Mouse (Mus musculus): ENCODE data around the gene Pdxdc1. TPM values are rescaled to one million over a fixed set of nuclear protein-coding genes. Genes with fewer than 3 reads are reported as not detected.

Gene Pdxdc1
- polyA plus RNA-seq, 1 experiment from 2014 or later, result 88.5 TPM

DNA sequence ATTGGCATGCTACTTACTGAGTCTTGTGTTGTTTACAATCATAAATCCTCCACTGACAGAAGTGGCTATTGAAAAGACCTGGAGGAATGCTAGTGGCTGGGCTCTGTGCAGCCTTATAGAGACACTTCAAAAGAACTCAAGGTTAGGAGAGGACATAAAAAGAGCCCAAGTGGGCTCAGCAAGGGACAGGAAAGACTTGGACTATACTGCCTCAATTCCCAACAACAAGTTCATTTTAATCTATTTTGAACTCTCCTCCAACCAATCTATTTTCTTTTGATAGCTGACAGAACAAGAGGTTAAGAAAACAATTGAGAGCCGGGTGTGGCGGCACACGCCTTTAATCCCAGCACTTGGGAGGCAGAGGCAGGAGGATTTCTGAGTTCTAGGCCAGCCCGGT is 49.0 kb downstream of the Pdxdc1 start:
- no peak overlapping the region for H3K4me3 ChIP-seq (ENCODE audit: low read length)
- no peak overlapping the region for H3K27ac ChIP-seq (ENCODE audit: low read length)
- 95% methylated on average over 4 of the region's 4 CpGs for WGBS
- no peaks in the 10 kb centered on the region for H3K27me3 ChIP-seq (ENCODE audit: insufficient read depth, low read length)
- no peak overlapping the region for H3K9ac ChIP-seq (replicated peaks; ENCODE audit: low read length)
- no peak overlapping the region for H3K4me2 ChIP-seq (replicated peaks; ENCODE audit: low read depth, low read length)
- H3K4me1 ChIP-seq (ENCODE audit: insufficient read depth, low read length), result no peaks in the 10 kb centered on the region
- H3K36me3 ChIP-seq (ENCODE audit: insufficient read depth, low read length), result peaks cover 33% of the 10 kb centered on the region
- no peak for ATAC-seq (ENCODE audit: low FRiP score, low TSS enrichment)
- H3K9me3 ChIP-seq (ENCODE audit: low read length), result no peaks in the 10 kb centered on the region

DNA sequence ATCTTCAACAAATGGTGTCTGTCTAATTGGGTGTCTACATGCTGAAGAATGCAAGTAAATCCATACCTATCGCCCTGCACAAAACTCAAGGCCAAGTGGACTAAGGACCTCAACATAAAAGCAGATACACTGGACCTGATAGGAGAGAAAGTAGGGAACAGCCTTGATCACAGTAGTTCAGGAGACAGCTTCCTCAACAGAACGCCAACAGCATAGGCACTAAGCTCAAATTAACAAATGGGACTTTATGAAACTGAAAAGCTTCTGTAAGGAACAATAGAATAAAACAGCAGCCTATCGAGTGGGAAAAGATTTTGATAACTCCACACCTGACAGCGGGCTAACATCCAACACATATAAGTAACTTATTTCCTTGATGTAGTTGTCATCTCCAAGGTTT is 51.5 kb downstream of the Pdxdc1 start:
- Histone ChIP-seq H3K4me3 (ENCODE audit: low read length) (no peak overlapping the region), H3K4me2 (replicated peaks; ENCODE audit: low read depth, low read length) (no peak overlapping the region), H3K27me3 (ENCODE audit: insufficient read depth, low read length) (no peaks in the 10 kb centered on the region), H3K36me3 (ENCODE audit: insufficient read depth, low read length) (peaks cover 27% of the 10 kb centered on the region), H3K27ac (ENCODE audit: low read length) (no peak overlapping the region), H3K4me1 (ENCODE audit: insufficient read depth, low read length) (no peaks in the 10 kb centered on the region), H3K9ac (replicated peaks; ENCODE audit: low read length) (no peak overlapping the region), H3K9me3 (ENCODE audit: low read length) (no peaks in the 10 kb centered on the region)
- ATAC-seq (ENCODE audit: low FRiP score, low TSS enrichment), result no peak
- 94% methylated on average over 4 of the region's 4 CpGs for WGBS

DNA sequence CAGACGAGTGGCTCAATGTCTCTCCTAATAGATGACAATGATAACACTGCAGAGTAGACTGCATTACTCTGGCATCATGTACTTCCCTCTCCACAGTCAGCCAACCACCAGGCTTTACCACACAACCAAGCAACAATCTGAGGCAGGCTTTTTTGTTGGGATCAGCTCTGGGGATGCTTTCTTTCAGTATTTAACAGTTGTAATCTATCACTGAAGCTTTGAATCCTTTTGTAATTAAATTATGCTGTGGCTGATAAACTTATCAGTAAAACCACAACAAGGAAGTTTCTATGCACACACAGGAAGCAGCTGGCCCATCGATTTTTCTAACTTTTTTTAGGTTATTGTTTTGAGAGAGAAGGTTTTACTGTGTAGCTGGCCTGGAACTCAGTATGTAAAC is 54.6 kb downstream of the Pdxdc1 start:
- Histone ChIP-seq H3K27me3 (ENCODE audit: insufficient read depth, low read length) (no peaks in the 10 kb centered on the region), H3K36me3 (ENCODE audit: insufficient read depth, low read length) (peaks cover 38% of the 10 kb centered on the region), H3K27ac (ENCODE audit: low read length) (no peak overlapping the region), H3K4me1 (ENCODE audit: insufficient read depth, low read length) (no peaks in the 10 kb centered on the region), H3K4me2 (replicated peaks; ENCODE audit: low read depth, low read length) (no peak overlapping the region), H3K9ac (replicated peaks; ENCODE audit: low read length) (no peak overlapping the region), H3K4me3 (ENCODE audit: low read length) (no peak overlapping the region), H3K9me3 (ENCODE audit: low read length) (no peaks in the 10 kb centered on the region)
- no peak for ATAC-seq (ENCODE audit: low FRiP score, low TSS enrichment)
- 72% methylated on average over 2 of the region's 2 CpGs for WGBS

- Histone ChIP-seq H3K36me3 (ENCODE audit: insufficient read depth, low read length) (peaks cover 38% of the 10 kb centered on the region), H3K9me3 (ENCODE audit: low read length) (no peaks in the 10 kb centered on the region), H3K27me3 (ENCODE audit: insufficient read depth, low read length) (no peaks in the 10 kb centered on the region), H3K4me1 (ENCODE audit: insufficient read depth, low read length) (no peaks in the 10 kb centered on the region), H3K27ac (ENCODE audit: low read length) (no peak overlapping the region), H3K4me3 (ENCODE audit: low read length) (no peak overlapping the region), H3K9ac (replicated peaks; ENCODE audit: low read length) (no peak overlapping the region), H3K4me2 (replicated peaks; ENCODE audit: low read depth, low read length) (no peak overlapping the region)
- 95% methylated on average over 1 of the region's 1 CpGs for WGBS
- ATAC-seq (ENCODE audit: low FRiP score, low TSS enrichment), result no peak
These were observed 56.3 kb downstream of the Pdxdc1 start for GRCm38 (mm10) chr16:13846675-13847074.

DNA sequence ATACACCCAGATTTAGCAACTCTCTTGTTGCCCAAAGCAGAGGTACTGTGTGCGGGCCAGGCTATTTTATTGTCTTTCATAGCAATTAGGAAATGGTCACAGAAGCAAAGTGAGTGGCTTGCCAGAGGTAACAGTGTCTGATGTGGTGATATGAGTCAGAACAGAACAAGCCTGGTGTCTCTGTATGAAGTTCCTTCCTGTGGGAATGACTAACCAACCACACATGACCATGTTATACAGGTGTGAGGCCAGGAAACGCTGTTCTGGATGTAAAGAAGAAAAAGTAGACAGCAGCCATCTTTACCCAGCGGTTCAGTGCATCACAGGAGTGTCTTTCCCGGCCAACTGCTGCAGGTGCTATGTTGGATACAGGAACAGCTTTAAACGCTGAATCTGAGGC is 57.9 kb downstream of the Pdxdc1 start:
- H3K9ac ChIP-seq (replicated peaks; ENCODE audit: low read length), result no peak overlapping the region
- no peak overlapping the region for H3K4me2 ChIP-seq (replicated peaks; ENCODE audit: low read depth, low read length)
- no peak overlapping the region for H3K4me3 ChIP-seq (ENCODE audit: low read length)
- H3K36me3 ChIP-seq (ENCODE audit: insufficient read depth, low read length), result peaks cover 52% of the 10 kb centered on the region
- H3K4me1 ChIP-seq (ENCODE audit: insufficient read depth, low read length), result no peaks in the 10 kb centered on the region
- WGBS, result 94% methylated on average over 5 of the region's 5 CpGs
- ATAC-seq (ENCODE audit: low FRiP score, low TSS enrichment), result no peak
- no peaks in the 10 kb centered on the region for H3K27me3 ChIP-seq (ENCODE audit: insufficient read depth, low read length)
- no peaks in the 10 kb centered on the region for H3K9me3 ChIP-seq (ENCODE audit: low read length)
- H3K27ac ChIP-seq (ENCODE audit: low read length), result no peak overlapping the region

GRCm38 (mm10) chr16:13840956-13841355 is 62.0 kb downstream of the Pdxdc1 start:
- ATAC-seq (ENCODE audit: low FRiP score, low TSS enrichment), result no peak
- 97% methylated on average over 3 of the region's 3 CpGs for WGBS

GRCm38 (mm10) chr16:13840056-13840455 is 62.9 kb downstream of the Pdxdc1 start:
- ATAC-seq (ENCODE audit: low FRiP score, low TSS enrichment), result no peak
- Histone ChIP-seq H3K9ac (replicated peaks; ENCODE audit: low read length) (no peak overlapping the region), H3K9me3 (ENCODE audit: low read length) (no peaks in the 10 kb centered on the region), H3K27ac (ENCODE audit: low read length) (no peak overlapping the region), H3K36me3 (ENCODE audit: insufficient read depth, low read length) (peaks cover 78% of the 10 kb centered on the region), H3K4me1 (ENCODE audit: insufficient read depth, low read length) (no peaks in the 10 kb centered on the region), H3K27me3 (ENCODE audit: insufficient read depth, low read length) (no peaks in the 10 kb centered on the region), H3K4me3 (ENCODE audit: low read length) (no peak overlapping the region), H3K4me2 (replicated peaks; ENCODE audit: low read depth, low read length) (no peak overlapping the region)
- WGBS, result 89% methylated on average over 7 of the region's 7 CpGs

More at GRCm38 (mm10) chr16:13840956-13841355, 62.0 kb downstream of the Pdxdc1 start:
- H3K4me3 ChIP-seq (ENCODE audit: low read length), result no peak overlapping the region
- H3K27me3 ChIP-seq (ENCODE audit: insufficient read depth, low read length), result no peaks in the 10 kb centered on the region
- no peak overlapping the region for H3K4me2 ChIP-seq (replicated peaks; ENCODE audit: low read depth, low read length)
- H3K27ac ChIP-seq (ENCODE audit: low read length), result no peak overlapping the region
- peaks cover 79% of the 10 kb centered on the region for H3K36me3 ChIP-seq (ENCODE audit: insufficient read depth, low read length)
- no peaks in the 10 kb centered on the region for H3K4me1 ChIP-seq (ENCODE audit: insufficient read depth, low read length)
- no peak overlapping the region for H3K9ac ChIP-seq (replicated peaks; ENCODE audit: low read length)
- H3K9me3 ChIP-seq (ENCODE audit: low read length), result no peaks in the 10 kb centered on the region

DNA sequence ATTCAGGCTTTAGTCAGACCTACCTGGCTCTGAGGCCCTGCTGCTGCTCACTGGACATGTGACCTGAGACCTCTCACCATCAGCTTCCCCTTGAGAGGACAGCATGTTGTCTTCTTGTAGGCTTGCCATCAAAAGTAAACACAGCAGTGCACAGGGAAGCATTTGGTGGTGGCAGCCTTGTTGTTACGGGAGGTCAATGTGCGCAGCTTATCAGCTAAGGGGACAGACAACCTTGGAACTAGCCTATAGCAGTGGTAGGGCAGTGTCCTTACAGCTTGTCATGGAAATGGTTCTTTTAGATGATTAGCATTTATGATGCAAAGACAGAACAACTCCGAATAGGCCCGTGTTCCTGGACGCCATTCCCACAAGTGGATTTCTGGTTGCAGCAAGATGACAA is 68.5 kb downstream of the Pdxdc1 start:
- Histone ChIP-seq H3K27ac (ENCODE audit: low read length) (no peak overlapping the region), H3K4me2 (replicated peaks; ENCODE audit: low read depth, low read length) (no peak overlapping the region), H3K9ac (replicated peaks; ENCODE audit: low read length) (no peak overlapping the region), H3K4me1 (ENCODE audit: insufficient read depth, low read length) (no peaks in the 10 kb centered on the region), H3K9me3 (ENCODE audit: low read length) (no peaks in the 10 kb centered on the region), H3K36me3 (ENCODE audit: insufficient read depth, low read length) (peaks cover 89% of the 10 kb centered on the region), H3K27me3 (ENCODE audit: insufficient read depth, low read length) (no peaks in the 10 kb centered on the region), H3K4me3 (ENCODE audit: low read length) (no peak overlapping the region)
- ATAC-seq (ENCODE audit: low FRiP score, low TSS enrichment), result no peak
- WGBS, result 96% methylated on average over 5 of the region's 5 CpGs

- no peak overlapping the region for H3K27ac ChIP-seq (ENCODE audit: low read length)
- H3K36me3 ChIP-seq (ENCODE audit: insufficient read depth, low read length), result peaks cover 86% of the 10 kb centered on the region
- no peak for ATAC-seq (ENCODE audit: low FRiP score, low TSS enrichment)
- no peaks in the 10 kb centered on the region for H3K4me1 ChIP-seq (ENCODE audit: insufficient read depth, low read length)
- H3K4me3 ChIP-seq (ENCODE audit: low read length), result no peak overlapping the region
- 80% methylated on average over 5 of the region's 5 CpGs for WGBS
- no peaks in the 10 kb centered on the region for H3K27me3 ChIP-seq (ENCODE audit: insufficient read depth, low read length)
- no peaks in the 10 kb centered on the region for H3K9me3 ChIP-seq (ENCODE audit: low read length)
- H3K4me2 ChIP-seq (replicated peaks; ENCODE audit: low read depth, low read length), result no peak overlapping the region
- no peak overlapping the region for H3K9ac ChIP-seq (replicated peaks; ENCODE audit: low read length)
These were observed 71.3 kb downstream of the Pdxdc1 start for GRCm38 (mm10) chr16:13831606-13832005.

DNA sequence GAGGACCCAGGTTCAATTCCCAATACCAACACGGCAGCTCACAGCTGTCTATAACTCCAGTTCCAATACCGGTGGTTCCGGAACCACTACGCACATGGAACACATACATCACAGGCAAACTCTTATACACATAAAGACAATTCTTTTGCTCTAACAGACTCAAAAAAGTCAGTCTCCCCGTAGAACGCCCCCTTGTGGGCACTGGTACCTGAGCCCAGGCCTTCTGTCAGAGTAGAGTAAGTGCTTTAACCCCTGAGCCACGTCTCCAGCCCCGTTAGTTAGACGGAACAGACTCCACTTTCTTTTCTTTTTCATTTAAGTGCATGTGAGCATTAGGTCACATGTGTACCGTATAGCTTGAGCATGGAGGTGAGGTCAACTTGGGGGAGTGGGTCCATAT is 72.5 kb downstream of the Pdxdc1 start:
- WGBS, result 89% methylated on average over 10 of the region's 10 CpGs
- H3K4me1 ChIP-seq (ENCODE audit: insufficient read depth, low read length), result no peaks in the 10 kb centered on the region
- H3K4me3 ChIP-seq (ENCODE audit: low read length), result no peak overlapping the region
- H3K36me3 ChIP-seq (ENCODE audit: insufficient read depth, low read length), result peaks cover 74% of the 10 kb centered on the region
- H3K27me3 ChIP-seq (ENCODE audit: insufficient read depth, low read length), result no peaks in the 10 kb centered on the region
- H3K9me3 ChIP-seq (ENCODE audit: low read length), result no peaks in the 10 kb centered on the region
- H3K9ac ChIP-seq (replicated peaks; ENCODE audit: low read length), result no peak overlapping the region
- ATAC-seq (ENCODE audit: low FRiP score, low TSS enrichment), result no peak
- H3K4me2 ChIP-seq (replicated peaks; ENCODE audit: low read depth, low read length), result no peak overlapping the region
- H3K27ac ChIP-seq (ENCODE audit: low read length), result no peak overlapping the region

- WGBS, result 82% methylated on average over 4 of the region's 4 CpGs
- no peaks in the 10 kb centered on the region for H3K27me3 ChIP-seq (ENCODE audit: insufficient read depth, low read length)
- no peak overlapping the region for H3K4me2 ChIP-seq (replicated peaks; ENCODE audit: low read depth, low read length)
- H3K27ac ChIP-seq (ENCODE audit: low read length), result no peak overlapping the region
- peaks cover 40% of the 10 kb centered on the region for H3K36me3 ChIP-seq (ENCODE audit: insufficient read depth, low read length)
- no peak overlapping the region for H3K4me3 ChIP-seq (ENCODE audit: low read length)
- H3K9me3 ChIP-seq (ENCODE audit: low read length), result no peaks in the 10 kb centered on the region
- H3K9ac ChIP-seq (replicated peaks; ENCODE audit: low read length), result no peak overlapping the region
- no peak for ATAC-seq (ENCODE audit: low FRiP score, low TSS enrichment)
- H3K4me1 ChIP-seq (ENCODE audit: insufficient read depth, low read length), result no peaks in the 10 kb centered on the region
These were observed 76.4 kb downstream of the Pdxdc1 start for GRCm38 (mm10) chr16:13826511-13826910.

Data from kidney, embryonic 16.5 days (tissue).